Mouse (Mus musculus): ENCODE data around the gene Fgg. TPM values are rescaled to one million over a fixed set of nuclear protein-coding genes. Genes with fewer than 3 reads are reported as not detected.

Gene Fgg
- polyA plus RNA-seq, 1 experiment, result not detected

DNA sequence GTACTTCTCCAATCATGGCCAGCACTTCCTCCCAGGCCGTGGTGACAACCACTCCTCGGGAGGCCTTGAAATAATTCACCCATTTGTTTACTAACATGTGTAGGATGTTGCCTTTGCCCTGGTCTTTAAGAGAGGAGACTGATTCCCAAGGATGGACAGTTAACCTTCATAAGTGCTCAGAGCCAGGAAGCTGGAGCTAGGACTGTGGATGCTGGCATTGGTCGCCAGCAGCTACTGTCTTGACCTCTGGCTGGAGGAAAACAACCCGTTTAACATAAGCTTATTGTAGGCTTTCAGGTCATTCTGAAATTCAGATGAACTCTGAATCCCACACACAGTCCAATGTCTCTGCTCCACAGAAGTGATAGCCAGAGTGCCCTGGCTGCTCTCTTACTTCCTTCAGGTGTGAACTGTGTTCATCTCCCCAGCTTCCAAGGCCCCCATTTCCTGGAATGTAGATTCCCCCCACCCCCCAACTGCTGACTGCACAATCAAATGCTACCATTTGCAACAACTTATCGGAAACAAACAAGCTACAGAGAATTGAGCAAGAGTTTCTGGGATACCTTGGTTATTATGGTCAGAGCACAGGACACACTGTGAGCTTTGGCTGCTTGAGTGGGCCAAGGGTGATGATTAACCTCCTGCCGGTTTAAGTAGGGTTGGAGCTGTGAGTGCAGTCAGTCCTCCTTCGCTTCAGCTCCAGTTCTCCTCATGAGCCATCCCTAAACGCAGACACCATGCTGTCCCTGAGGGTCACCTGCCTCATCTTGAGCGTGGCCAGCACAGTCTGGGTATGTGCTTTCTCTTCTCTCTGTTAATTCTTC is 18.2 kb downstream of the Fgg start, which contains the start of gene Fga:
Gene Fga, plus strand, starts transcription at position 602 of the 827 bp plus-strand sequence.
- 60% methylated on average over 9 of the region's 9 CpGs for WGBS
- TF ChIP-seq POLR2A (IDR thresholded peaks at IDR 0.05; ENCODE audit: low read depth, low read length), result no peak
- TF ChIP-seq CTCF (IDR thresholded peaks at IDR 0.05; ENCODE audit: extremely low read depth, insufficient read length, insufficient replicate concordance, low read depth, low read length), result no peak
- no peaks in the 10 kb centered on the region for H3K4me1 ChIP-seq (ENCODE audit: control insufficient read depth, insufficient read depth, insufficient read length, low read length)
- no peaks in the 10 kb centered on the region for H3K27me3 ChIP-seq (ENCODE audit: control insufficient read depth, insufficient read depth, low read length)
- H3K27ac ChIP-seq (ENCODE audit: insufficient read depth, low read depth, low read length), result no peak within 1 kb of the TSS
- no peak within 1 kb of the TSS for H3K4me3 ChIP-seq (ENCODE audit: low read depth, low read length)
- H3K36me3 ChIP-seq (ENCODE audit: control insufficient read depth, insufficient read depth, low read length), result no peaks in the 10 kb centered on the region

DNA sequence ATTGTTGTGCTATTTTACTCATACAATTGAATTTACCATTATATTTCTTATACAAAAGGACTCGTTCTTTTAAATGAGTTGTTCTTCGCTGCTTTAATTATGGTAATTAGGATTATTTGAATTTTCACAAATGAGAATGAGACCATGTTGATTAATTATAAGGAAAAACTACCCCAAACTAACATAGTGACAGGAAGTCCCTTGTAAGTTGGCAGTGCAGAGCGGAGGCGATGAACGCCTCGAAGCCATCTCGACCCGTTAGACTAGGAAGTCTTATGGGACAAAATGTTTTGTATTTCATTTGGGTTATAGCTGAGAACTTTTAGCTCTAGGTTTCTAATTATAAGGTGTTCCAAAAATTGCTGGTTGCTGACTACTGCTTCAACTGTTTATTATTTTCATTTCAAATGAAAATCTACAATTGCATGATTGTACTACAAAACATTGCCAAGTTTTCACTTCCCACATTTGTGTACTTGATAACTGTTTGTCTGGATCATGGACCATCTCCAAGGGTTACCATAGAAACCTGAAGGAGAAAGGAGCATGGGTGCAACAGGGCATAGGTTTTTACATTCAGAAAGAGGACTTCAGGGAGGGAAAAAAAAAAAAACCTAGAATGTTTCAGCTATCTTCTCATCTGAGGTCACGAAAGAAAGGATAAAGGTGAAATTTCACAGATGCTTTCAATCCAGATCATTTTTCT is 20.2 kb downstream of the Fgg start:
- Histone ChIP-seq H3K4me1 (ENCODE audit: control insufficient read depth, insufficient read depth, insufficient read length, low read length) (no peaks in the 10 kb centered on the region), H3K36me3 (ENCODE audit: control insufficient read depth, insufficient read depth, low read length) (no peaks in the 10 kb centered on the region), H3K4me3 (ENCODE audit: low read depth, low read length) (no peak overlapping the region), H3K27me3 (ENCODE audit: control insufficient read depth, insufficient read depth, low read length) (no peaks in the 10 kb centered on the region), H3K27ac (ENCODE audit: insufficient read depth, low read depth, low read length) (no peak overlapping the region)
- WGBS, result 92% methylated on average over 9 of the region's 9 CpGs
- TF ChIP-seq POLR2A (IDR thresholded peaks at IDR 0.05; ENCODE audit: low read depth, low read length) (no peak), CTCF (IDR thresholded peaks at IDR 0.05; ENCODE audit: extremely low read depth, insufficient read length, insufficient replicate concordance, low read depth, low read length) (no peak)

DNA sequence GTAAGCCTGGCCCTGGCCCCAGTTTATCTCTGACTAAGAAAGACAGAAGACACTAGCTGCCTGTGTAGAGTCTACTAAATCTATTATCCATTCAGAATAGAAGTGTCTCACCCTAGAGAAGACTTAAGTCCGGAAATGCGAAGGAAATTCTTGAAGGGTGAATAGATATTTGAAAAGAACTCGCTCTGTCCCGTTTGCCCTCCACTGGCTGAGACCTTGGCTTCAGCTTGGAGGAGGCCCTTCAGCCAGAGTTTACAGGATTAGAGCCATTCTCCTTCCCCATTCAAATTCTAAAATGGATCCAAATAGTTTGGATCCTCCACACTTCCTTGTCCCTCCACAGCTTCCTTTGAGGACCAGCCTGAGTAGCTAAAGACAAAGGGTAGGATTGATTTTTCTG is 22.8 kb downstream of the Fgg start:
- Histone ChIP-seq H3K4me3 (ENCODE audit: low read depth, low read length) (no peak overlapping the region), H3K27me3 (ENCODE audit: control insufficient read depth, insufficient read depth, low read length) (no peaks in the 10 kb centered on the region), H3K36me3 (ENCODE audit: control insufficient read depth, insufficient read depth, low read length) (no peaks in the 10 kb centered on the region), H3K27ac (ENCODE audit: insufficient read depth, low read depth, low read length) (no peak overlapping the region), H3K4me1 (ENCODE audit: control insufficient read depth, insufficient read depth, insufficient read length, low read length) (no peaks in the 10 kb centered on the region)
- TF ChIP-seq POLR2A (IDR thresholded peaks at IDR 0.05; ENCODE audit: low read depth, low read length), result no peak
- no peak for TF ChIP-seq CTCF (IDR thresholded peaks at IDR 0.05; ENCODE audit: extremely low read depth, insufficient read length, insufficient replicate concordance, low read depth, low read length)
- 92% methylated on average over 4 of the region's 4 CpGs for WGBS

DNA sequence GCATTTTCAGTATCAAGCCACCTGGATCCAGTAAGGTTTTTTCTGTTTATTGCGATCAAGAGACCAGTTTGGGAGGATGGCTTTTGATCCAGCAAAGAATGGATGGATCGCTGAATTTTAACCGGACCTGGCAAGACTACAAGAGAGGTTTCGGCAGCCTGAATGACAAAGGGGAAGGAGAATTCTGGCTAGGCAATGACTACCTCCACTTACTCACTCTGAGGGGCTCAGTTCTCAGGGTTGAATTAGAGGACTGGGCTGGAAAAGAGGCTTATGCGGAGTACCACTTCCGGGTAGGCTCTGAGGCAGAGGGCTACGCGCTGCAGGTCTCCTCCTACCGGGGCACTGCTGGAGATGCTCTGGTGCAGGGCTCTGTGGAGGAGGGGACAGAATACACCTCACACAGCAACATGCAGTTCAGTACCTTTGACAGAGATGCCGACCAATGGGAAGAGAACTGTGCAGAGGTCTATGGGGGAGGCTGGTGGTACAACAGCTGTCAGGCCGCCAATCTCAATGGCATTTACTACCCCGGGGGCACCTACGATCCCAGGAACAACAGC is 25.3 kb downstream of the Fgg start:
- H3K4me1 ChIP-seq (ENCODE audit: control insufficient read depth, insufficient read depth, insufficient read length, low read length), result no peaks in the 10 kb centered on the region
- H3K4me3 ChIP-seq (ENCODE audit: low read depth, low read length), result no peak overlapping the region
- H3K36me3 ChIP-seq (ENCODE audit: control insufficient read depth, insufficient read depth, low read length), result no peaks in the 10 kb centered on the region
- 68% methylated on average over 13 of the region's 13 CpGs for WGBS
- H3K27me3 ChIP-seq (ENCODE audit: control insufficient read depth, insufficient read depth, low read length), result no peaks in the 10 kb centered on the region
- no peak for TF ChIP-seq POLR2A (IDR thresholded peaks at IDR 0.05; ENCODE audit: low read depth, low read length)
- TF ChIP-seq CTCF (IDR thresholded peaks at IDR 0.05; ENCODE audit: extremely low read depth, insufficient read length, insufficient replicate concordance, low read depth, low read length), result no peak
- H3K27ac ChIP-seq (ENCODE audit: insufficient read depth, low read depth, low read length), result no peak overlapping the region

DNA sequence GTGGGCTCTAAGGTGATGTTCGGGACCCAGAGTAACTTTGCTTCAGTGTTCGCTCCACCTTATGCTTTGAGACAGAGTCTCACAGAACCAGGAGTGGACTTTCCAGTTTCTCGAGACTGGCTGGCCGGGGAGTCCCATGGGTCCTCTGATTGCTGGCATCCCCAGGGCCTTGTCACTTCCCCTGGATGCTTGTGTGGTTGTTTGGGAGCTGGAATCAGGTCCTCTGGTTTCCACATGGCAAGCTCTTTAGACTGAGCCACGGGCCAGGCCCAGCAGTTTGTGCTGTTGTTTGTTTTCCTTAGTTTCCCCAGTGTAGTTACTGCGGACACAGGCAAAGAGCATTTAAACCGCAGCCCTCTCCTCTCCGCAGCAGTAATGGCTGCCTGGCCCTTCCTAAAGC is 26.3 kb downstream of the Fgg start:
- TF ChIP-seq POLR2A (IDR thresholded peaks at IDR 0.05; ENCODE audit: low read depth, low read length), result no peak
- TF ChIP-seq CTCF (IDR thresholded peaks at IDR 0.05; ENCODE audit: extremely low read depth, insufficient read length, insufficient replicate concordance, low read depth, low read length), result no peak
- H3K4me3 ChIP-seq (ENCODE audit: low read depth, low read length), result no peak overlapping the region
- no peaks in the 10 kb centered on the region for H3K27me3 ChIP-seq (ENCODE audit: control insufficient read depth, insufficient read depth, low read length)
- no peak overlapping the region for H3K27ac ChIP-seq (ENCODE audit: insufficient read depth, low read depth, low read length)
- no peaks in the 10 kb centered on the region for H3K36me3 ChIP-seq (ENCODE audit: control insufficient read depth, insufficient read depth, low read length)
- no peaks in the 10 kb centered on the region for H3K4me1 ChIP-seq (ENCODE audit: control insufficient read depth, insufficient read depth, insufficient read length, low read length)
- WGBS, result 79% methylated on average over 8 of the region's 8 CpGs

DNA sequence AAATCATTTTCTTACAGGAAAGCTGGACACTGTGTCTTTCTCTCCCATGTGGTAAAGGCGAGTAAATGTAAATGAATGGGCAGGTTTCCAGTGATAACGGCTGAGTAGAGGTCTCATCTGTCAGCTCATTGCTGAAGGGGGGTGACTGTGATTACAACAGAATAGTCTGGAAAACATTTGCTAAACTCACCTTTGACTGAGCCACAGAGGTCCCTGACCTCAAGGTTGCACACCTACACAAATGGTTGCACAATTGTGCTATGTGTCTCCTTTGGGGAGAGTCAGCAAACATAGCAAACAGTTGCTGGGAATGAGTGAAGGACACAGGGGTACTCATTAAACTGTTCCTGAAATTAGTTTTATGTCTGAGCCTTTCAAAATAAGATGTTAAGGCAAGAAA is 31.3 kb downstream of the Fgg start:
- WGBS, result 62% methylated on average over 2 of the region's 2 CpGs
- Histone ChIP-seq H3K27ac (ENCODE audit: insufficient read depth, low read depth, low read length) (no peak overlapping the region), H3K4me1 (ENCODE audit: control insufficient read depth, insufficient read depth, insufficient read length, low read length) (no peaks in the 10 kb centered on the region), H3K4me3 (ENCODE audit: low read depth, low read length) (no peak overlapping the region), H3K27me3 (ENCODE audit: control insufficient read depth, insufficient read depth, low read length) (no peaks in the 10 kb centered on the region; the same call in 1 of the 2 replicates), H3K36me3 (ENCODE audit: control insufficient read depth, insufficient read depth, low read length) (no peaks in the 10 kb centered on the region)
- TF ChIP-seq POLR2A (IDR thresholded peaks at IDR 0.05; ENCODE audit: low read depth, low read length), result no peak
- no peak for TF ChIP-seq CTCF (IDR thresholded peaks at IDR 0.05; ENCODE audit: extremely low read depth, insufficient read length, insufficient replicate concordance, low read depth, low read length)

DNA sequence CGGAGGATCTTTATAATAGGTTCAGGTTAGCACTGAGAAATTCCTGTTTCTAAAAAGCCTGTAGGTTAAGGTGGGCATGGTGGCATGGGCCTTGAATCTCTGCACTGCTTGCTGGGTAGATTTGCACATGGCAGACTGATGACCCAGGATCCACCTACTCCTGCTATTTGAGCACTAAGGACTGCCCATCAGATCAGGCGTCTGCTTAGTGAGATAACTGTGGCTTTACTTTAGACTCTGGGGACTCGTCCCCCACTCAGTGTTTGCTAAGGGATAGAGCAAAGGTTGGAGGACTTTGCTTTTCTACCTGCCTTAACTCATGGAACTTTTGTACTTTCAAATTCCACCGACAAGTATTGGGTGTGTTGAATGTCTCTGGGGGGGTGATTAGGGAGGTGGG is 32.1 kb downstream of the Fgg start:
- TF ChIP-seq POLR2A (IDR thresholded peaks at IDR 0.05; ENCODE audit: low read depth, low read length) (no peak), CTCF (IDR thresholded peaks at IDR 0.05; ENCODE audit: extremely low read depth, insufficient read length, insufficient replicate concordance, low read depth, low read length) (no peak)
- H3K4me1 ChIP-seq (ENCODE audit: control insufficient read depth, insufficient read depth, insufficient read length, low read length), result no peaks in the 10 kb centered on the region
- no peak overlapping the region for H3K27ac ChIP-seq (ENCODE audit: insufficient read depth, low read depth, low read length)
- no peaks in the 10 kb centered on the region; the same call in 1 of the 2 replicates for H3K27me3 ChIP-seq (ENCODE audit: control insufficient read depth, insufficient read depth, low read length)
- no peaks in the 10 kb centered on the region for H3K36me3 ChIP-seq (ENCODE audit: control insufficient read depth, insufficient read depth, low read length)
- 42% methylated on average over 4 of the region's 4 CpGs for WGBS
- no peak overlapping the region for H3K4me3 ChIP-seq (ENCODE audit: low read depth, low read length)

Measured in small intestine, adult 2 months (tissue).